Mouse (Mus musculus): Measurements from ENCODE around the gene Sult2a3. TPM values are rescaled to one million over a fixed set of nuclear protein-coding genes. Genes with fewer than 3 reads are reported as not detected.
"Not testable (repeated sequence)": the region's sequence is repeated elsewhere in the genome, so short reads cannot be mapped to it uniquely, and the experiment has no call there.

Gene Sult2a3
- not detected for total RNA-seq (2021)

- intact Hi-C loops (cut with DNase I) = no loop called here
These were observed at the start of gene Sult2a3 for GRCm38 (mm10) chr7:14122944-14123343. Sult2a3 (minus strand) TSS chr7:14123044.

GRCm38 (mm10) chr7:14120436-14120835 is 2.4 kb downstream of the Sult2a3 start:
- intact Hi-C loops (cut with DNase I) = no loop called here
- no peak for DNase-seq (ENCODE audit: low spot score in 2 of 2)

More at GRCm38 (mm10) chr7:14122944-14123343, at the start of gene Sult2a3:
- no peak for DNase-seq (ENCODE audit: low spot score in 2 of 2)

DNA sequence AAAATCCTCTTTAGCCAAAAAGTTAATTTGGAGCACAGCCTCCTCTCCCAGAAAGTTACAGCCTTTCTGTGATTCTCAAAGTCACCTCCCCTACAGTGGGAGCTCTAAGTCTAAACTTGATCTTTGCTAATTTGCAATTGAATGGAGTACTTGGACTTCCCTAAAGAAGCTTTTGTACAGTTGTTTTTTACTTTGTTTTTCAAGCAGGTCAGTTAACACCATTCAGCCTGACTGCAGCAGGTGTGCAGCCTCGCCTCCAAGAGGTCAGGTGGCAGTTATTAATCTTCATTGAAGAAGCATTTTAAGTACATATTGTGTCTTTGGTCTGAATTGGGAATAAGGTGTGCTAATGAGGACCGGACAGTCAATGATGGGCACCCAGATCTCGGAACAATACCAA is 3.0 kb downstream of the Sult2a3 start:
- DNase-seq (ENCODE audit: low spot score in 2 of 2); intact Hi-C loops (cut with DNase I): not testable (repeated sequence)

DNA sequence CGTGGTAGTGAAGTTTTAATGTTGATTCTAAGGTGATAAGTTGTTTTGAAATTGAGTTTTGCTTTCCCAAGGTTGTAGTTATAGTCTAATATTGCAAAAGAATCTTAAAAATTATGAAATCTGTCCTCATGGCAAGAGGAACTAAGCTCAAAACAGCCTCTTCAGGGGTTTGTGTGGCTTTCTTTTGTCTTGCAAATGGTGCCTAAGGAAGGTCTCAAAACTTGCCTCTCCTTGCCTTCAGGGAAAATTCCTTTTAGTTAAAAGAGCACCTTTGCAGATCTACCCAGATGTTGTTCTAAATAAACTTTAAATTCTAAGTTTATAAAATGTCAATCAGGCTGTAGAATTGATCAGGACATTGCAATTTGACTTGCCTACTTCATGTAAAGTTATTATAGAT is 6.1 kb downstream of the Sult2a3 start:
- intact Hi-C loops (cut with DNase I) = no loop called here
- no peak for DNase-seq (ENCODE audit: low spot score in 2 of 2)

- not testable (repeated sequence) for DNase-seq (ENCODE audit: low spot score in 2 of 2)
These were observed 8.4 kb downstream of the Sult2a3 start for GRCm38 (mm10) chr7:14114471-14114870.

DNA sequence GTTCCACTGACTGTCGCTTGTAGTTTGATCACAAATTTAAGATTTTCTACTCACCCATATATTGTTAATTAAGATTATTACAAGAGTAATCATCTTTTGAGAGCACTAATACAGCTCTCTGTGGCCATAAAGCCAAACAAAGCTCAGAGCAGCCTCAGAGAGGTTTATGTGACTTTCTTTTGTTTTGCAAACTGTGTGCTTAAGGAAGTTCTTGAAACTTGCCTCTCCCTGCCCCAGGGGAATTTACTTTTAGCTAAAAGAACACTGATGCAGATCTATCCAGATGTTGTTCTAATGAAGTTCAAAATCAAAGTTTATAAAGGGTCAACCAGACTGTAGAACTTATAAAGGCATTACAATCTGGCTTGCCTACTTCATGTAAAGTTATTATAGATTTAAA is 75.0 kb downstream of the Sult2a3 start:
- DNase-seq (ENCODE audit: low spot score in 2 of 2); intact Hi-C loops (cut with DNase I): not testable (repeated sequence)

More at GRCm38 (mm10) chr7:14114471-14114870, 8.4 kb downstream of the Sult2a3 start:
- intact Hi-C loops (cut with DNase I) = not testable (repeated sequence)

GRCm38 (mm10) chr7:14030831-14031230 is 92.0 kb downstream of the Sult2a3 start:
- intact Hi-C loops (cut with DNase I); DNase-seq (ENCODE audit: low spot score in 2 of 2): not testable (repeated sequence)

Other genes with a start within 250 kb of the Sult2a3 start
- gene Sult2a4, start 133.4 kb downstream of the Sult2a3 start, total RNA-seq (2021) = not detected
- not detected for gene Sult2a6, start 131.8 kb upstream of the Sult2a3 start, total RNA-seq (2021)
- not detected for gene Obox8, start 210.5 kb upstream of the Sult2a3 start, total RNA-seq (2021)